Comparison of ENCODE assay signal across 12 mouse cellular contexts in genomic region chr17:56373136-56374034, GRCm38 (mm10). TPM values are rescaled to one million over a fixed set of nuclear protein-coding genes. Genes with fewer than 3 reads are reported as not detected.
DNase-seq lines count a peak whose midpoint lies in the region; ATAC-seq and TF ChIP-seq lines count a peak whose summit lies in the region.
"Had no signal": no experiment of that assay in that cellular context is flagged by ENCODE, and none has a peak within 500 bp of the region (broad histone marks: within the 10 kb centered on the region; RNA-seq: fewer than 3 reads in every experiment).

No protein-coding gene starts in this region.

- H3K27me3 ChIP-seq in forebrain, embryonic 13.5 days: no peaks in the 10 kb centered on the region
- no peaks in the 10 kb centered on the region for H3K27me3 ChIP-seq in heart, embryonic 16.5 days (ENCODE audit: control insufficient read depth, insufficient read depth, low read length)
- H3K27me3 ChIP-seq in midbrain, embryonic 13.5 days: no peaks in the 10 kb centered on the region

- H3K36me3 ChIP-seq in forebrain, embryonic 13.5 days (ENCODE audit: poor library complexity, severe bottlenecking): peaks cover 95% of the 10 kb centered on the region
- H3K36me3 ChIP-seq in heart, embryonic 16.5 days (ENCODE audit: control insufficient read depth, insufficient read depth): peaks cover 13% of the 10 kb centered on the region
- peaks cover 98% of the 10 kb centered on the region for H3K36me3 ChIP-seq in midbrain, embryonic 13.5 days

- no peak overlapping the region for H3K9ac ChIP-seq in forebrain, embryonic 13.5 days
- no peak overlapping the region for H3K9ac ChIP-seq in heart, embryonic 16.5 days (ENCODE audit: low read length)
- H3K9ac ChIP-seq in midbrain, embryonic 13.5 days (replicated peaks): peak overlapping the region; percentile 40; the same call in 1 of the 2 replicates

- 71% methylated on average over 17 of the region's 17 CpGs for WGBS in forebrain, embryonic 13.5 days
- 57% methylated on average over 17 of the region's 17 CpGs for WGBS in heart, embryonic 16.5 days
- 70% methylated on average over 17 of the region's 17 CpGs for WGBS in midbrain, embryonic 13.5 days

- H3K9me3 ChIP-seq in forebrain, embryonic 13.5 days (replicated peaks): no peaks in the 10 kb centered on the region
- H3K9me3 ChIP-seq in heart, embryonic 16.5 days (replicated peaks; ENCODE audit: control insufficient read depth, low read length): no peaks in the 10 kb centered on the region
- H3K9me3 ChIP-seq in midbrain, embryonic 13.5 days: no peaks in the 10 kb centered on the region

- ATAC-seq in forebrain, embryonic 13.5 days: 0 out of 2 replicates have a peak, but pooled peaks have one; percentile 28
- ATAC-seq in heart, embryonic 16.5 days (replicated peaks; ENCODE audit: extremely low read depth, insufficient read depth, low FRiP score): 0 out of 2 replicates have a peak, but pooled peaks have one; percentile 38
- ATAC-seq in midbrain, embryonic 13.5 days: peak; percentile 22; the same call in 1 of the 2 replicates
- ATAC-seq: CD4-positive, CD25-positive, alpha-beta regulatory T cell, adult 4 months; intestine, embryonic 16.5 days had no signal

- no peak overlapping the region for H3K4me2 ChIP-seq in forebrain, embryonic 13.5 days
- no peak overlapping the region for H3K4me2 ChIP-seq in heart, embryonic 16.5 days (ENCODE audit: low read depth, low read length)
- no peak overlapping the region for H3K4me2 ChIP-seq in midbrain, embryonic 13.5 days (replicated peaks)

- H3K4me1 ChIP-seq in forebrain, embryonic 13.5 days: peaks cover 35% of the 10 kb centered on the region
- 0 out of 2 replicates have a peak, but pooled peaks cover 4% of the 10 kb centered on the region for H3K4me1 ChIP-seq in heart, embryonic 16.5 days (ENCODE audit: control insufficient read depth, insufficient read depth, low read length)
- 0 out of 2 replicates have a peak, but pooled peaks cover 14% of the 10 kb centered on the region for H3K4me1 ChIP-seq in midbrain, embryonic 13.5 days (replicated peaks)

- H3K27ac ChIP-seq in layer of hippocampus, adult 2 months: peak overlapping the region; percentile 95
- H3K27ac ChIP-seq in forebrain, embryonic 13.5 days: peak overlapping the region; percentile 71
- no peak overlapping the region for H3K27ac ChIP-seq in heart, embryonic 16.5 days (ENCODE audit: low read length)
- peak overlapping the region; percentile 35 for H3K27ac ChIP-seq in midbrain, embryonic 13.5 days

- H3K4me3 ChIP-seq in layer of hippocampus, adult 2 months: peak overlapping the region; percentile 25
- H3K4me3 ChIP-seq in forebrain, embryonic 13.5 days: no peak overlapping the region
- H3K4me3 ChIP-seq in heart, embryonic 16.5 days (ENCODE audit: low read length): no peak overlapping the region
- no peak overlapping the region for H3K4me3 ChIP-seq in midbrain, embryonic 13.5 days (replicated peaks)

- no peak for DNase-seq in layer of hippocampus, adult 2 months (ENCODE audit: low spot score in 2 of 2)
- DNase-seq in layer of hippocampus, adult 9-11 months: no peak
- no peak for DNase-seq in adrenal gland, postnatal 10 days
- DNase-seq in Muller cell, postnatal 12 days (ENCODE audit: inconsistent ontology term): no peak
- no peak for DNase-seq in thymus, postnatal 14 days
- DNase-seq: lung, adult 2 months; right cerebral cortex, postnatal 14 days had no signal

- no peak for TF ChIP-seq CTCF in layer of hippocampus, adult 2 months (conservative IDR thresholded peaks at IDR 0.05)

RNA-seq across cellular contexts. Expression of gene Kdm4b, which starts 47.5 kb away (rescaled TPM):
- 10 to 100 TPM; 87.8 to 96.3 TPM for total RNA-seq in layer of hippocampus, adult 2 months (2021)
- polyA plus RNA-seq in forebrain, embryonic 13.5 days (2015; fragmentation: Nextera tagmentation; extraction: Ambion mirVana): 51.4 and 55.9 TPM in 2 replicates
- polyA plus RNA-seq in heart, embryonic 16.5 days (2015; fragmentation: Nextera tagmentation; extraction: Ambion mirVana): 23.8 and 33.0 TPM in 2 replicates
- polyA plus RNA-seq in midbrain, embryonic 13.5 days (2015; fragmentation: Nextera tagmentation; extraction: Ambion mirVana): 62.1 and 77.3 TPM in 2 replicates
- total RNA-seq in adrenal gland, postnatal 10 days (2021): 10 to 100 TPM; 35.0 to 41.8 TPM
